Mouse (Mus musculus) olfactory bulb, adult 2 months (tissue): ENCODE results near the gene Gm17190. TPM values are rescaled to one million over a fixed set of nuclear protein-coding genes. Genes with fewer than 3 reads are reported as not detected.

Experiments
- H3K27ac ChIP-seq: fragments of 200-500 bp; 2 replicates; pipeline ENCODE4 v1.5.1; 2012; ENCODE audit warnings: low read depth, low read length; ENCODE audit not compliant: insufficient read depth
- H3K4me1 ChIP-seq: fragments of 200-500 bp; 2 replicates; pipeline ENCODE4 v1.6.1; 2012; ENCODE audit warnings: low read length; ENCODE audit not compliant: control insufficient read depth, insufficient read depth
- H3K4me3 ChIP-seq: fragments of 200-500 bp; 2 replicates; pipeline ENCODE4 v1.5.1; 2012; ENCODE audit warnings: mild to moderate bottlenecking, low read depth, low read length, moderate library complexity; ENCODE audit not compliant: insufficient read depth
- CTCF ChIP-seq: fragments of 200-500 bp; IDR thresholded peaks from 2 replicates; pipeline ENCODE4 v1.5.1; 2012; ENCODE audit warnings: low read depth, mild to moderate bottlenecking, low read length, moderate library complexity; ENCODE audit not compliant: insufficient read depth
- POLR2A ChIP-seq: fragments of 200-500 bp; IDR thresholded peaks from 2 replicates; pipeline ENCODE4 v1.6.1; 2012; ENCODE audit warnings: mild to moderate bottlenecking, low read depth, low read length, moderate library complexity; ENCODE audit not compliant: insufficient read depth
- WGBS: fragments of 180-500 bp; shearing (Covaris S2); methylation state at CpG from one replicate; pipeline ENCODE4 v1.1.7; 2018; 5-methylcytosine and 5-hydroxymethylcytosine counted together
- polyA plus RNA-seq: library from polyadenylated mRNA; stranded (reverse); fragments of >200 nt; gene quantifications from 2 replicates; pipeline ENCODE4 v1.2.4, GENCODE M21; 2012; ENCODE audit warnings: low replicate concordance; ENCODE audit not compliant: missing spikeins, insufficient read depth, insufficient read length

Gm17190 gene
- polyA plus RNA-seq, 1 experiment = not detected

DNA sequence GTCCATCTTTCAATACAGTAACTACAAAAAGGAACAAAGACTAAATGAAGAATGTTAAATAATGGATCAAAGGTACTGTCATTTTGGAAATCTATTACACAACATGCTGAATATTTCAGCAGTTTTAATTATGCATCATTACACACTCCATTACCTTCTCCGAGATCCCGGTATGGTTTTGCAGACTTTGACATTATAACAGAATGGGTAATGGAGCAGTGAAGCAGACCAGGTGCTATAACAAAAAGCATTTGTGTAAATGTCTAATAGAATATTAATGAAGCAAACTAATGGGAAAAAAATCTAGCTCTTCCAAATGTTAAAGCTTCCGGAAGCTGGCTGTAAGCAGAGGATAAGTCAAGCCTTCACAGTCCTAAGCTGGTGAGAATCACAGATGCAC, 28.9 kb downstream of the Gm17190 start:
- Histone ChIP-seq H3K4me1 (no peaks in the 10 kb centered on the region), H3K27ac (no peak overlapping the region), H3K4me3 (no peak overlapping the region)
- WGBS = 72% methylated on average over 3 of the region's 3 CpGs
- TF ChIP-seq POLR2A (no peak), CTCF (no peak)

DNA sequence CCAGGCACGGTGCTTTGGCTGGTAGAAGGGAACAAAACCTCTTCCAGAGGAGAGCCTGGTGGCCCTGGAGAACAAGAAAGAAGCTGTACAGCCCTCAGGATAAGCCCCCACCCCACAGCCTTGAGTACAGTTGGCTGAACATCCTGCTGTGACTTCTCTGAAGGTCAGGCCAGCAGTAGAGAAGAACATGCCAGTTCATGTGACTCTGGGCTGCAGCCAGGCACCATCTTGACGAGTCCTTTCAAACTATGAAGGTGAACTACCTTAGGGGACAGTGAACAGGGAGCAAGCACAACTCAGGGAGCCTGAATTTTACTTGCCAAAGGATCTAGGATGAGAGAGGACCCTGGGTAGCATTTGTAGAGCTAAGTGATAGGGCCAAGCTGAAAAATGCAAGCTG, 30.9 kb downstream of the Gm17190 start:
- WGBS = 85% methylated on average over 2 of the region's 2 CpGs
- Histone ChIP-seq H3K4me1 (no peaks in the 10 kb centered on the region), H3K27ac (no peak overlapping the region), H3K4me3 (no peak overlapping the region)
- TF ChIP-seq CTCF (no peak), POLR2A (no peak)

DNA sequence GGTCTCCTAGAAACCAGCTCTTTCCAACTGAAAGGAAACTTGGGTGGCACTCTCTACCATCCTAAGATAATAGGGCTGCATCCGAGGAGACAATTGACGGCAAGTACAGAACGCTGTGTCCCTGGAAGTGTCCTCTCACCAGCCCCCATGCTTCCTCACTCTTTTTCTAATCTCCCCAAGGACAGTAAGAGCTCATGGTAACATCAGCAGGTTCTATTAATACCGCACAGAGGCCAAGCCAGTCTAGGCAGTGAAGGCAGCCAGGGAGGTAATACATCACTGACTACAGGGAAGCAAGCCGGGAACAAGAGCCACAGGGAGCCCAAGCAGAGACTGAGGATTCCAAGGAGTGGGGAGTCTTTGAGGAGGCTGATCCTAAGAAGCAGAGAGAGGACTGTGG, 43.2 kb downstream of the Gm17190 start:
- WGBS = 78% methylated on average over 5 of the region's 5 CpGs
- no peak overlapping the region for H3K4me3 ChIP-seq
- no peak for TF ChIP-seq POLR2A
- TF ChIP-seq CTCF = no peak
- peaks cover 3% of the 10 kb centered on the region for H3K4me1 ChIP-seq
- no peak overlapping the region for H3K27ac ChIP-seq

DNA sequence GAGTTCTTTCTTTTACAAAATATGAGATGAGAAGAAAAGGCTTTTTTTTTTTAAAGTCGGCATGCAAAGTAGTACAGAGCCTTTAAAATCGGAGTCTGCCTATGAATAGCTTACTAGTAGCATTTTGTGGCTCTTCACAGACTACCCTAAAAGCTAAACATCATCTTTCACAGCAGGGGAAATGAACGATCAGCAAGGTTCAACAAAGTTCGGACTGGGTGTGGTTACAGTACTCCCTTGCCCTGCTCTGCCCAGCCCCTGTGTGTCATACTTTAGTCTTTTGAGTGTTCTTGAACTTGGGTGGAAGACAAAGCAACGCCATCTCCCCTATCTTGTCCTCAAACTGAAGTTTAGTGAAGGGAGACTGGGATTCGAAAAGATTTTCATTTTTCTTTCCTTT, 44.8 kb downstream of the Gm17190 start:
- no peak for TF ChIP-seq POLR2A
- TF ChIP-seq CTCF = no peak
- Histone ChIP-seq H3K4me1 (peaks cover 3% of the 10 kb centered on the region), H3K27ac (no peak overlapping the region), H3K4me3 (no peak overlapping the region)
- WGBS = 79% methylated on average over 6 of the region's 6 CpGs

DNA sequence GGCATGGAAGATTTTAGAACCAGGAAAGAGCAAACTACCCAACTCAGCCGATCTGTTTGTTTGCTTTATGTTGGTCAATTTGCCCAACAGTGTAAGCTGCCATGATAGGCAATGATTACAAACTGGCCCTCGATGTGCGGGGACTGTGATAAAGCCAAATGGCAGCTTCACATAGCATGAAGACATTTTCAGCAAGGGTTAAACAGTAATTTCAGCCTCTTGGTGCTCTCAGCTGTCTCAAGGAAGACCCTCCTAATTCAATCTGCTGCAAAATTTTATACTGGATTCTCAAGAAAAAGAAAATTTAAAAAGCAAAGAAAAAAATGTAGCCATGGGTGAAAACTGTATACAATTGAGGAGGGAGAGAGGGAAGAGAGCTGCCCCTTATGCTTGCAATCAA, 47.2 kb downstream of the Gm17190 start:
- Histone ChIP-seq H3K27ac (no peak overlapping the region), H3K4me1 (peaks cover 3% of the 10 kb centered on the region), H3K4me3 (no peak overlapping the region)
- 89% methylated on average over 3 of the region's 3 CpGs for WGBS
- no peak for TF ChIP-seq POLR2A
- no peak for TF ChIP-seq CTCF

DNA sequence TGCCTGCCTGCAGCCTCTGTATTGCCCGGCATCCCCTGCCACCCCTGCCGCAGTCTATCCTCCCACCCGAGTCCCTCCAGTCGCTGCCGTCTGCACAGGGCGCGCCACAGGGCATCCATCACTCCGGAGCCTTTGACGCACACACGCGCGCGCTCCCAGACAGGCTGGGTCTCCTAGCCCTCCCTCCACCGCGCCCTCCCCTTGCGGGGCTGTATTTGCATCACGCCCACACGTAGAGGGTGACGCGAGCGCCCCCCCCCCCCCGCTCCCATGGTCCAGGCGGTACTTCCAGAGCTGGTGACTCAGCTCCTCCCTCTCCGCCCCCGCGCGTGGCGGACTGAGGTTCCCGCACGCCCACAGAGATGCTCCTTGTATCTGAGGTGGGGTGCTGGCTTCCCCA, 49.2 kb downstream of the Gm17190 start:
- Histone ChIP-seq H3K4me1 (peaks cover 3% of the 10 kb centered on the region), H3K27ac (peak overlapping the region; percentile 63), H3K4me3 (peak overlapping the region; percentile 52)
- TF ChIP-seq CTCF = no peak
- no peak for TF ChIP-seq POLR2A
- WGBS = under 1% methylated on average over 30 of the region's 30 CpGs

DNA sequence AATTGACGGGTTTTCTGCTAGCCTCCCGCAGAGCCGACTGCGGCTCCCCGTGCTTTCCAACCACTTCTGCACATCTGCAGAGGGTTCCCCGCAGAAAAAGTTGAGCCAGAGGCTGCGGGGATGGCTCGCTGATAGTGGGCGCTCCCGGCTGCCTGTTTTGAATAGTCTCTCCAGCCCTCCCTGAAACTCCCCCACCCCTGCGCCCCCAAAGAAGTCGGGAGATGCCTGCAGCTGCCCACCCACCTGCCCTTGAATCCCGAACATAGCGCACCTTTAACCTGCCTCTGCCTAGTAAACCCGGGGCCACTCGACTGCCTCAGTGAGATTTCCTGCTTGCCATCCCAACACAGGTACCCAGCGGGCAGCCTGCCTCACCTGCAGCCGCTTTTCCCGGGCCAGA, 50.1 kb downstream of the Gm17190 start:
- Histone ChIP-seq H3K27ac (peak overlapping the region; percentile 63; the same call in 1 of the 2 replicates), H3K4me3 (peak overlapping the region; percentile 52), H3K4me1 (peaks cover 3% of the 10 kb centered on the region)
- TF ChIP-seq POLR2A (0 out of 2 replicates have a peak, but pooled peaks have one; percentile 6), CTCF (no peak)
- 1% methylated on average over 19 of the region's 19 CpGs for WGBS

DNA sequence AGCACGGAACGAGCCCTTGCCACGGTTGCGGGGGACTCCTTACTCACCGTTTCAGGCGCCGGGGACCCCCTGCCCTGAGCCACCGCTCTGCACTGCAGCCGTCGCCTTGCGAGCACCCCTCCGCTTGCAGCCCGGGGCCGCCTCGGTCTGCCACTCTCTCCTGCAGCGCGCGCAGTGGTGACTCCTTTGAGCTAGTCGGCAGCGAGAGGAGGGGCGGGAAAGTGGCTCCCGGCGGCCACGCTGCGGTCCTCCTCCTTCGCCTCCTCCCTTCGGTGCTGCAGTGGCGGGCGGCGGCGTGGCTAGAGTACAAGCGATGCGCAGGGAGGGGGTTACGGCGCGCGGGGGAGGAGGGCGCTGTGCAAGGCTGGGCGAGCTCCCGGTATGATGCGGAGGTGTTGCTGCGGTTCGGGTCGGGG, 50.6 kb downstream of the Gm17190 start, which contains the start of gene Sv2c:
Gene Sv2c, minus strand, starts transcription at position 177 of the 416 bp plus-strand sequence.
- H3K4me3 ChIP-seq = peak within 1 kb of the TSS; percentile 52
- no peaks in the 10 kb centered on the region; the same call in 1 of the 2 replicates for H3K4me1 ChIP-seq
- TF ChIP-seq CTCF = no peak
- no peak for TF ChIP-seq POLR2A
- H3K27ac ChIP-seq = peak within 1 kb of the TSS; percentile 63
- WGBS = under 1% methylated on average over 38 of the region's 44 CpGs

Other genes starting within 250 kb of the Gm17190 start
- gene Iqgap2, start 190.1 kb upstream of the Gm17190 start, polyA plus RNA-seq = not detected in 2 replicates
- gene Gm20075, start 678 bp upstream of the Gm17190 start, polyA plus RNA-seq = not detected in 2 replicates
- not detected in 2 replicates for gene Sv2c, start 50.5 kb downstream of the Gm17190 start, polyA plus RNA-seq